Mouse (Mus musculus) fibroblast of lung, adult 2 months (primary cell): ENCODE data around the gene Rapgef2.

Source experiments
- DNase-seq: peaks from one replicate; pipeline ENCODE4 v3.0.0-alpha.2; 2011; ENCODE audit warnings: low read depth

The Rapgef2 gene

DNA sequence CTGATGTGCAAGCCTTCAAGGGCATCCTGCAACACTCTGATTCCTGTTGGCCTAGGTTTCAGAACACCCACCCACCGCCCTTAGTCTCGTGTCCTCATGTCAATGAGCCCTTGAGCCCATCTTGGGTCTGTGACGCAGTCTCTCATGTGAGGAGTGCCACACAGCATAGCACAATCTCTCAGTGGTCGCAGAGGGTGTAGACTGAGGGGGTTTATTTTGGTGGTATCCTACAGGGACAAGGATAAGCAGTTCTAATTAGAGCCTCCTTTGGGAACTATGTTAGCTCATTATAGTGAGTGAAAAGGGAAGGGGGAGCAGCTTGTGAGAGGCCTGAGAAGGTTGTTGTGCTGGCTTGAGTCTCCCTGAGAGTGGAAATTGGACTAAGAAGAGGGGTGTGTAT is 263.6 kb downstream of the Rapgef2 start:
- DNase-seq: no peak

- no peak for DNase-seq
Observed at GRCm38 (mm10) chr3:79017440-79017839, 268.9 kb downstream of the Rapgef2 start.

DNA sequence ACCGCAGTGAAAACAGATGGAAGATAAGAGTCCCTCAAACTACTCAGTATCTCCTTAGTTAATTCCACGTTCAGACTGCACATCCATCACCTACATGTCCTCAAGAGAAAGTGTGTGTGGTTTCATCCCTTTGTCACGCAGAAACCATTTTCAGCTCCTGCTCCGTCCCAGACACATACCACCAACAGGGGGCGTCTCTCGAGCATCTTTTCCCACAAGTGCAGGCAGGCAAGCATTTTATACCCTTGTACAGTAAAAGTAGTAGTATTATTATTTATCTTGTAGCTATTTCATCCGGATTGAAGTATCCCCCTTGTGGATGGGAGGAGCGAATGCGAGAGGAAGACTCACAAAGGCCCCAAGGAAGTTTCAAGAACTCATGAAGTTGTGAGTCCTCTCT is 269.5 kb downstream of the Rapgef2 start:
- no peak for DNase-seq

- DNase-seq: no peak
Observed at GRCm38 (mm10) chr3:79015621-79016474, 270.5 kb downstream of the Rapgef2 start.
